Mouse (Mus musculus): ENCODE measurements around the gene Pax1. TPM values are rescaled to one million over a fixed set of nuclear protein-coding genes. Genes with fewer than 3 reads are reported as not detected.

Pax1 gene
- not detected in 2 replicates for polyA plus RNA-seq (2014; fragmentation: Nextera tagmentation; extraction: Ambion mirVana)

GRCm38 (mm10) chr2:147361581-147361980, at the start of gene Pax1:
Pax1 (plus strand) TSS chr2:147361925.
- Histone ChIP-seq H3K36me3 (ENCODE audit: control insufficient read depth, insufficient read depth, low read length) (no peaks in the 10 kb centered on the region), H3K27me3 (replicated peaks; ENCODE audit: control insufficient read depth, insufficient read depth, low read length) (peaks cover 96% of the 10 kb centered on the region), H3K27ac (ENCODE audit: low read depth, low read length) (no peak within 1 kb of the TSS), H3K4me2 (ENCODE audit: low read length) (no peak within 1 kb of the TSS), H3K9me3 (replicated peaks; ENCODE audit: control insufficient read depth, low read length) (no peaks in the 10 kb centered on the region), H3K4me3 (ENCODE audit: low read depth, low read length) (no peak within 1 kb of the TSS), H3K4me1 (ENCODE audit: control insufficient read depth, insufficient read depth, low read length) (no peaks in the 10 kb centered on the region), H3K9ac (ENCODE audit: low read length) (no peak within 1 kb of the TSS)
- ATAC-seq: no peak
- WGBS: under 1% methylated on average over 18 of the region's 18 CpGs
- DNase-seq (ENCODE audit: low spot score): no peak

- no peak for ATAC-seq
- Histone ChIP-seq H3K4me2 (ENCODE audit: low read length) (no peak overlapping the region), H3K4me3 (ENCODE audit: low read depth, low read length) (no peak overlapping the region), H3K36me3 (ENCODE audit: control insufficient read depth, insufficient read depth, low read length) (no peaks in the 10 kb centered on the region), H3K9ac (ENCODE audit: low read length) (no peak overlapping the region), H3K27me3 (replicated peaks; ENCODE audit: control insufficient read depth, insufficient read depth, low read length) (no peaks in the 10 kb centered on the region), H3K9me3 (replicated peaks; ENCODE audit: control insufficient read depth, low read length) (no peaks in the 10 kb centered on the region), H3K27ac (ENCODE audit: low read depth, low read length) (no peak overlapping the region), H3K4me1 (ENCODE audit: control insufficient read depth, insufficient read depth, low read length) (no peaks in the 10 kb centered on the region)
- DNase-seq (ENCODE audit: low spot score): peak; percentile 69
- 11% methylated on average over 9 of the region's 9 CpGs for WGBS
These were observed 40.7 kb upstream of the Pax1 start for GRCm38 (mm10) chr2:147321036-147321435.

DNA sequence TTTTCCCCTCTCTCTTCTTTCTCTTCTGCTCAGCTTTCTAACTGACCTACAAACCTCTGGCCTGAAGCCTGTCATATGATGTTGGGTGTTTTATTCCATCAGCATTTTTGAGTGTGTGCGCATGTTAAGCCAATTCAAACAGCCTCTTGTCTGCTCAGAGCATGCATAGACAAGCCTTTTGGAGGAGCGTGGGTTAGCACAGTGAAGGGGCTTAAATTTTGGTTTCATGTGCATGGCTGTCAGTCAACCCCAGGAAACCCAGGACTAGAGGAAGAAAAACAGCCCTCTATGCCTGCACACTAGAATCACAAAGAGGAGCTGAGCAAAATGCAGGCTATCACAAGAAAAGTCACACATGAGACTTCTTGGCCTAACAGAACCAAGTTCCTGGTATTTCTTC, 36.5 kb upstream of the Pax1 start:
- no peaks in the 10 kb centered on the region for H3K36me3 ChIP-seq (ENCODE audit: control insufficient read depth, insufficient read depth, low read length)
- H3K27ac ChIP-seq (ENCODE audit: low read depth, low read length): no peak overlapping the region
- 81% methylated on average over 2 of the region's 2 CpGs for WGBS
- H3K4me1 ChIP-seq (ENCODE audit: control insufficient read depth, insufficient read depth, low read length): no peaks in the 10 kb centered on the region
- H3K9ac ChIP-seq (ENCODE audit: low read length): no peak overlapping the region
- no peak for DNase-seq (ENCODE audit: low spot score)
- ATAC-seq: no peak
- H3K4me2 ChIP-seq (ENCODE audit: low read length): no peak overlapping the region
- H3K27me3 ChIP-seq (replicated peaks; ENCODE audit: control insufficient read depth, insufficient read depth, low read length): no peaks in the 10 kb centered on the region
- H3K9me3 ChIP-seq (replicated peaks; ENCODE audit: control insufficient read depth, low read length): no peaks in the 10 kb centered on the region
- no peak overlapping the region for H3K4me3 ChIP-seq (ENCODE audit: low read depth, low read length)

- Histone ChIP-seq H3K4me3 (ENCODE audit: low read depth, low read length) (no peak overlapping the region), H3K36me3 (ENCODE audit: control insufficient read depth, insufficient read depth, low read length) (no peaks in the 10 kb centered on the region), H3K9me3 (replicated peaks; ENCODE audit: control insufficient read depth, low read length) (no peaks in the 10 kb centered on the region), H3K27me3 (replicated peaks; ENCODE audit: control insufficient read depth, insufficient read depth, low read length) (no peaks in the 10 kb centered on the region), H3K27ac (ENCODE audit: low read depth, low read length) (no peak overlapping the region), H3K9ac (ENCODE audit: low read length) (no peak overlapping the region), H3K4me1 (ENCODE audit: control insufficient read depth, insufficient read depth, low read length) (no peaks in the 10 kb centered on the region), H3K4me2 (ENCODE audit: low read length) (no peak overlapping the region)
- WGBS: 80% methylated on average over 2 of the region's 2 CpGs
- no peak for ATAC-seq
- no peak for DNase-seq (ENCODE audit: low spot score)
These were observed 29.0 kb upstream of the Pax1 start for GRCm38 (mm10) chr2:147332731-147333130.

- no peak overlapping the region for H3K4me2 ChIP-seq (ENCODE audit: low read length)
- ATAC-seq: no peak
- no peak for DNase-seq (ENCODE audit: low spot score)
- H3K9ac ChIP-seq (ENCODE audit: low read length): no peak overlapping the region
- WGBS: 76% methylated on average over 15 of the region's 15 CpGs
- H3K9me3 ChIP-seq (replicated peaks; ENCODE audit: control insufficient read depth, low read length): no peaks in the 10 kb centered on the region
- H3K4me1 ChIP-seq (ENCODE audit: control insufficient read depth, insufficient read depth, low read length): no peaks in the 10 kb centered on the region
- no peaks in the 10 kb centered on the region for H3K36me3 ChIP-seq (ENCODE audit: control insufficient read depth, insufficient read depth, low read length)
- H3K4me3 ChIP-seq (ENCODE audit: low read depth, low read length): no peak overlapping the region
- H3K27me3 ChIP-seq (replicated peaks; ENCODE audit: control insufficient read depth, insufficient read depth, low read length): no peaks in the 10 kb centered on the region
- H3K27ac ChIP-seq (ENCODE audit: low read depth, low read length): no peak overlapping the region
These were observed 23.0 kb upstream of the Pax1 start for GRCm38 (mm10) chr2:147338729-147339128.

- no peak overlapping the region for H3K4me2 ChIP-seq (ENCODE audit: low read length)
- DNase-seq (ENCODE audit: low spot score): no peak
- 79% methylated on average over 4 of the region's 4 CpGs for WGBS
- H3K27ac ChIP-seq (ENCODE audit: low read depth, low read length): no peak overlapping the region
- ATAC-seq: no peak
- H3K4me1 ChIP-seq (ENCODE audit: control insufficient read depth, insufficient read depth, low read length): no peaks in the 10 kb centered on the region
- H3K9ac ChIP-seq (ENCODE audit: low read length): no peak overlapping the region
- no peaks in the 10 kb centered on the region for H3K27me3 ChIP-seq (replicated peaks; ENCODE audit: control insufficient read depth, insufficient read depth, low read length)
- no peak overlapping the region for H3K4me3 ChIP-seq (ENCODE audit: low read depth, low read length)
- no peaks in the 10 kb centered on the region for H3K36me3 ChIP-seq (ENCODE audit: control insufficient read depth, insufficient read depth, low read length)
- H3K9me3 ChIP-seq (replicated peaks; ENCODE audit: control insufficient read depth, low read length): no peaks in the 10 kb centered on the region
These were observed 21.9 kb upstream of the Pax1 start for GRCm38 (mm10) chr2:147339796-147340195.

DNA sequence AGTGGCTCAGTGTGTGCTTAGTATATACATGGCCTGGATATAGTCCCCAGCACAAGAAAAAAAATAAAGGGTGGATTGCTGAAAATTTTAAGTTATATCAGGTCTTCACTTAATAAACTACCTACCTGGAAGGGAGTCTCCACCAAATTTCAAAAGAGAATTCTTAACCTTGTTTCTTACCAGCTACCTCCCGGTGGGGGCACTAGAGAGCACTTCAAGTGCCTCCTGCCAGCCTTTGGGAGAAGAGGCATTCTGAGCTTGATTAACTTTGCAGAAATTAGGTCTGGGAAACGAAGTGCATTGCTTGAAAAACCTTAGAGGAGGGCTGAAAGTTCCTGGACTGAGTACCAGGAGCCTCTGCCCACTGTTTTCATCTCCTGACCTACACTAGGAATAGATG, 19.5 kb upstream of the Pax1 start:
- Histone ChIP-seq H3K9me3 (replicated peaks; ENCODE audit: control insufficient read depth, low read length) (no peaks in the 10 kb centered on the region), H3K27ac (ENCODE audit: low read depth, low read length) (no peak overlapping the region), H3K27me3 (replicated peaks; ENCODE audit: control insufficient read depth, insufficient read depth, low read length) (no peaks in the 10 kb centered on the region), H3K4me1 (ENCODE audit: control insufficient read depth, insufficient read depth, low read length) (no peaks in the 10 kb centered on the region), H3K4me2 (ENCODE audit: low read length) (no peak overlapping the region), H3K36me3 (ENCODE audit: control insufficient read depth, insufficient read depth, low read length) (no peaks in the 10 kb centered on the region), H3K9ac (ENCODE audit: low read length) (no peak overlapping the region), H3K4me3 (ENCODE audit: low read depth, low read length) (no peak overlapping the region)
- ATAC-seq (no peak), DNase-seq (ENCODE audit: low spot score) (peak; percentile 22)
- 14% methylated on average over 2 of the region's 2 CpGs for WGBS

DNA sequence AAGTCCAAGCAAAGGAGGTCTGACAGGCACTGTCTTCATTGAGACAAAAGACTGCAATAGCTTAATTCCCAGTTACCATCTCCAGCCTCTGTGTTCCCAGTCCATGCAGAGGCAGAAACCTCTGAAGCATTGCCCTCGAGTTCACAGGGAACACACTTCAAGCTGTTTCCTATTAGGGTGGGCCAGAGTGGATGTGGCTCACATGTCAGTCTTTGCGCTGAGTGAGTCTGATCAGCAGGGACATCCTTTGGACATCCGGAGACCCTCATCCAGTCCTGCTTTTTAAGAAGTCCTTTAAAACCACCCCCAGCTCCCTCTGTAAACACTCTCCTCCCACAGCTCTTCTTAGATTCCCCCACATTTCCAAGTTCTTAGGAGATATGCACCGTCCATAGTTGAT, 2.0 kb upstream of the Pax1 start:
- no peaks in the 10 kb centered on the region for H3K4me1 ChIP-seq (ENCODE audit: control insufficient read depth, insufficient read depth, low read length)
- ATAC-seq: no peak
- no peak overlapping the region for H3K27ac ChIP-seq (ENCODE audit: low read depth, low read length)
- WGBS: 1% methylated on average over 4 of the region's 4 CpGs
- H3K9ac ChIP-seq (ENCODE audit: low read length): no peak overlapping the region
- DNase-seq (ENCODE audit: low spot score): no peak
- no peaks in the 10 kb centered on the region for H3K9me3 ChIP-seq (replicated peaks; ENCODE audit: control insufficient read depth, low read length)
- H3K4me3 ChIP-seq (ENCODE audit: low read depth, low read length): no peak overlapping the region
- H3K36me3 ChIP-seq (ENCODE audit: control insufficient read depth, insufficient read depth, low read length): no peaks in the 10 kb centered on the region
- H3K27me3 ChIP-seq (replicated peaks; ENCODE audit: control insufficient read depth, insufficient read depth, low read length): peaks cover 95% of the 10 kb centered on the region
- no peak overlapping the region for H3K4me2 ChIP-seq (ENCODE audit: low read length)

DNA sequence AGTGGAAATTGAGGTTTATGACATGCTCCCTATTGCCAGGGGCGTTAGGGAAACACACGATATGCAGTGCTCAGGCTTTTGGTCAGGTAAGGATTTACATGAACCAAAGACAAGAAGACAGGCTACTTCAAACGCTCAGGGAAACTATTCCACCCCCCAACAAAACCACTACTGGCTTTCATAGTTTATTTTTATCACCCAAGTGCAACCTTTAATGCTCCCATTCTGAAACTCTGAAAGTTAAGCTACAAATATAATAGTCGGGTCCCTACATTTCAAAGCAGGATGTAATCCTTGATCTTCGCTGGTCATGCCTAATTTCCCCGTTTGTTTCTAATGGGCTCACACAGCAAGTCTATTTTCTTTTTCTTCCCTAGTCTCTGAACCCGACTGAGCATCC, 1.3 kb upstream of the Pax1 start:
- DNase-seq (ENCODE audit: low spot score) (no peak), ATAC-seq (no peak)
- no peak overlapping the region for H3K4me2 ChIP-seq (ENCODE audit: low read length)
- H3K27ac ChIP-seq (ENCODE audit: low read depth, low read length): no peak overlapping the region
- H3K36me3 ChIP-seq (ENCODE audit: control insufficient read depth, insufficient read depth, low read length): no peaks in the 10 kb centered on the region
- H3K4me3 ChIP-seq (ENCODE audit: low read depth, low read length): no peak overlapping the region
- no peaks in the 10 kb centered on the region for H3K9me3 ChIP-seq (replicated peaks; ENCODE audit: control insufficient read depth, low read length)
- no peaks in the 10 kb centered on the region for H3K4me1 ChIP-seq (ENCODE audit: control insufficient read depth, insufficient read depth, low read length)
- no peak overlapping the region for H3K9ac ChIP-seq (ENCODE audit: low read length)
- 3% methylated on average over 7 of the region's 7 CpGs for WGBS
- peaks cover 96% of the 10 kb centered on the region for H3K27me3 ChIP-seq (replicated peaks; ENCODE audit: control insufficient read depth, insufficient read depth, low read length)

All from forebrain, embryonic 14.5 days (tissue).